Mouse (Mus musculus): Measurements from ENCODE around the gene C130050O18Rik.

C130050O18Rik gene

GRCm38 (mm10) chr5:139427001-139427400 lies 21.9 kb downstream of the C130050O18Rik start:
- no peak for DNase-seq (ENCODE audit: low spot score)

DNA sequence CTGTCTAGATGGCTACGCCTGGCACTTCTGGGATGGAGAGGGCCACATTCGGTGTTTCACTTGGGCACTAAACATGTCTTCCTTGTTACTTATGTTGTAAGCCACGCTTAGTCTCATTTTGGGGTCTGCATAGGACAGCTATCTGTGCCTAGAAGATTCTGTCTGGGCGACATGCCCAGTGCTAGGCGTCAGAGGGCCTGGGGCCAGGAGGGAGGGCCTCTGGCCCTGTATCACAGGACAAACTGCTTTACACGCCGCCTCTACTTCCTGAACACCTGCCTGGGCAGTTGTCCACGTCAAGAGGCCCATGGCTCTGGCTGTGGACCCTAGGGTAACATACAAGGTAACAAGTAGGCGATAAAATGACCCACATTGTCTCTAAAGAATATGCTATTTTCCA lies 22.9 kb downstream of the C130050O18Rik start:
- DNase-seq (ENCODE audit: low spot score) = no peak

DNA sequence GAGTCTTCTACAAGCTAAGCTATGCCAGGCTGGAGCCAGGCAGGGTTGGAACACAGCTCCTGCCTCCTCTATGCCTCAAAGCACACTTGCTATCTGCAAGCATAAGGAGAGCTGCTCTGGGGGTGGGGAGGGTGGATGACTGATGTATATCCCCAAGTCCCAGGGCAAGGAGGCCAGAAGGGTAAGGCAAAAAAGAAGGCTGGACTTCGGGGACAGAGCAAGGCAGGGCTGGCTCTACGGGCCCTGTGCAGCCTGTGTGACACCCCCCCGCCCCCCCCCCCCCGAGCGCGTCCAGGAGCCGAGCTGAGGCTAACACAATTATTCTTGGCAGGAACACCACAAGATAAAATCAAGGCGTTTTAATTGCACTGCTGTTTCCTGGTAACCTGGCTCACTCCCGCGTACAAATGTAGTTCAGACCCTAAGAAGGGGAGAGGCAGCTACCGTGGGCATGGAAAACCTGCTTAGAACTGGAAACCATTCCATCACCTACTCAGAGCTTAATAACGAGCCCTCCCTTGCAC lies 24.8 kb downstream of the C130050O18Rik start:
- DNase-seq (ENCODE audit: low spot score) = no peak

DNA sequence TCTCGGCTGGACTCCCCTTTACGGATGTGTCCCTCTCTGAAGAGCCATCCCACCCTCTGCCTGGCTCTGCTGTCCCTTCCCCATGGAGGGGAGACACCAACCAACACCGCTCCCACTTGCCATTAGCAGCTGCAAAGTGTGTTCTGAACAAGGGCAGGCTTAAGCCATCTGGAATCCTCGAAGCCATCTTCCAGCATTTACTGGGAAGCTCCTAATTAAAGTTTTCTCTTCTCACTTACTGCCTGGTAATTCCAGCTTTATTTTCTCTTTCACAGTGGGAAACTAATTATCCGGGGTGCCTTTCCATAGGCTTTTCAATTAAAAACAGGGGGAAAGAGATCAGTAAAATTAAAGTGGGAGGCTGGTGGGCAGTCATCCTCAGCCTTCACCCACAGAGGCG lies 27.3 kb downstream of the C130050O18Rik start:
- no peak for DNase-seq (ENCODE audit: low spot score)

GRCm38 (mm10) chr5:139432747-139433508 lies 27.8 kb downstream of the C130050O18Rik start:
- no peak for DNase-seq (ENCODE audit: low spot score)

DNA sequence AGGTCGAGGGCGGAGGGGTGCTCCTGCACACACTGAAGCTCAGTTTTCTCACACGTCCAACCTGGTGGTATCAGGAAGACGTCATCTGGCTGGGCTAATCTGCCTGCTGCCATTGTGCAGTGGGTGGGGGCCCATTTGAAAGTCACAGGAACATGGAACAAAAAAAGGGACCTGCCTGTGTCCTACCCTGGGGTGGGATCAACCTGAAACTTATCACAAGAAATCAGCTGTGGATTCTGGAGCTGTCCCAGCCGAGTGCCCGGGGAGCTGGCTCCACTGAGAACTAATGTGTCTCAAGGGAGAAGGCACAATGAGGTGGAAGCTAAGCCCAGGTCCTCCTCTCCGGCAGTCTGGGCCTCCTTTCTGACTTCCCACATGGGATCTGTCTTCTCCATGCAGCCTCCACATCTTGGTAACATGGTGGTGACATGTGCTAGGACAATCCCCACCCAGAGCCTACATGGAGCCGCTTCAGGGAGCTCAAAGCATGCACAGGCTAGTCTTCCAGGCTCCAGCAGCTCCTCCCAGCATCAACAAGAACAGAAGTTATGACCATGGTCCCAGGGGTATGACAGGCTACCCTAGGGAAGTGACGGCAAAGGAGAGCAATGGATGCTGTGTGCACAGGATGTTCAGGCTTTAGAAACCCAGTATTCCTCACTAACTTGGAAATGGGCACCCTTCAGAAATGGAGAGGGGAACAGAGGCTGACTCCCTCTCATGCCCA lies 28.9 kb downstream of the C130050O18Rik start:
- DNase-seq (ENCODE audit: low spot score) = no peak

DNA sequence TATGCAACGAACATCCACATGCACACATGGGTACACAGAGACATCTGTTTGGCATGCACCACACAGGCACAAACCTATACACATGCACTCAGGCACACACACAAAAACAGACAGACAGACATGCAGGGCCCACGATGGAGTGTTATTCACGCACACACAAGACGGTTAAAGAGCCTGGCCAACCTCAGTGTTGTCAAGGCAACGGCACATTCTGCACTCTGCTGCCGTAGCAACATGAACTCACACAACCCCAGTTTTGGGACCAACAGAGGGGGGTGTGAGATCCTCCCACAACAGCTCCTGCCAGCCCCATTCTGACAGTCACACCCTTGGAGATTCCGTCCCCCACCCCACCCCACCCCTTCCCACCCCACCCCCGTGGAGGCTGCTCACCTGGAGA lies 29.9 kb downstream of the C130050O18Rik start:
- DNase-seq (ENCODE audit: low spot score) = no peak

DNA sequence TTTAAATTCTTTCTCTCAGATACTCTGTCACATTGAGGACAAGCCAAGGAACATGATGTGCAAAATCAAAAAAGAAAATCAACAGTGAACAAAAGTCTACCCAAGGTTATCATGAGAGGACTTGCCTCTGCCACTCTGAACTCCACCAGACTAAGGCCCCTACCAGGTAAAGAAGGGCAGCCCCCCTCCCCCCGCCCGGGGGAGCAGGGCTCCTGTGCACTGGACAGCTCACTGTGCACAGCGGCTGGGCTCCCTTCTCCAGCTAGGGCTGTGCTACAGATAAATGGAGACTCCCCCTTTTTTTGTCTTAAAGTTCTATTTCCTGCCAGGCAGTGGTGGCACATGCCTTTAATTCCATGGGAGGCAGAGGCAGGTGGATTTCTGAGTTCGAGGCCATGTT lies 32.7 kb downstream of the C130050O18Rik start:
- no peak for DNase-seq (ENCODE audit: low spot score)

DNA sequence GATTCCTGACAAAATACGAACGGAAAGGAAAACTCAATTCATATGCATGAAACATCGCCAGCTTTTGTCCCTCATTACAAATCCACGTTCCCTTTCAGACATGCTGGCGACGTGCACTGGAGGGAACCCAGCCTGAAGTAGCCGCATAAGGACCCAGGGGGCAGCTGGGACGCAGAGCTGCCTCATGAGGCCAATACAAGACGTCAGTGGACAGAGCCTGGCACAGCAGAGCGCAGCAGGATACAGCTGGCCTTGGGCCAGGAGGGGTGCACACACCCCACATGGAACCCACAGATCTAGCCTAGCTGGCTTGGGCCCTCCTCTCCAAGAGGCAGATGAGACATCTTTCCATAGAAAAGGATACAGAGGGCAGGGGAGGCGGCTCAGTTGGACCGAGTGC lies 33.4 kb downstream of the C130050O18Rik start:
- no peak for DNase-seq (ENCODE audit: low spot score)

- DNase-seq (ENCODE audit: low spot score) = peak; percentile 59
These were observed 35.4 kb downstream of the C130050O18Rik start for GRCm38 (mm10) chr5:139440451-139440850.

DNA sequence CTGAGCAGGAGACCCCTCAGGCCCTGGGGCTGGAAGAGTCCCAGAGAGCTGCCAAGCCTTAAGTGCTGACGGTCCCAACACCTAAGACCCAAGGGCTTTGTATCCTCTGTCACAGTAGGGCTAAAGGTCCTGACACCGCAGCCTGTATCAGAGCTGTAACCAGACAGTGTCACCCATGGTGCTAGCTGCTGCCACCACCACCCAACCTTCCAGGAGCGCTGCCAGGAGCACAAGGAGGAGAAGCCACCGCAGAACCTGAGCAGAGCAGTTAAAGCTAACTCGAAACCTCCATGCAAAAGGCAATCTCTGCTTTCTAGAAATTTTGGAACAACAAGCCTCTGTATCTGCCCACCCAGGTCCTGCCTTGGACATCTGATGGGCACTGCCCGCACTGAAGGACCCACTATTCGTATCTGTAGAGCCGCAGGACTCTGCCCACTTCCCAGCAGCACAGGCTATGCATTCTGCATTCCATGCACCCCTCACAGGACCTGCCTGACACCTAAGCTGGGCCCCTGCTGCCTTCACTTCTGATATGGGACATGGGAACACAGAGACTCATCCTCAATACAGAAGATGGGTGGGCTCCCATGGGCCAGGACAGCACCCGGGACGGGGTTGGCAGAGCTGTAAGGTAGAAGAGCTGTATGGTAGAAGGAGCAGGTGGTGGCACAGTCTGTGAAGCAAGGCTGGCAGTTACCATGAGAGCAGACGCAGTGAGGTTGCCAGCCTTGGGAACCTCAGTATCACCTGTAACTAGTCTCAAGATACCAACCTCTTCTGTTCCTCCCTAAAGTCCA lies 36.0 kb downstream of the C130050O18Rik start:
- DNase-seq (ENCODE audit: low spot score) = no peak

DNA sequence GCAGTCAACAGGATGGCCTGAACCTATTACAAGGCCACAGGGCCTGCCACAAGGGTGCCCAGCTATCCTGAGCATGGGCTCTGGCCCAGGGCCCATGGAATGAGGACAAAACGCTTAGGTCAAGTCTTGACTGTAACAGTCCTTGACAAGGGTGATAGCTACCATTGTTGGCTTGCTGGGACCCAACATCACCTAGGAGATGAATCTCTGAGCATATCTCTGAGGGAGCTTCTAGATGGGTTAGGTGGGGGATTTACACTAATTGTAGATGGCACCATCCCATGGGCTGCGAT lies 36.6 kb downstream of the C130050O18Rik start:
- DNase-seq (ENCODE audit: low spot score) = no peak

DNA sequence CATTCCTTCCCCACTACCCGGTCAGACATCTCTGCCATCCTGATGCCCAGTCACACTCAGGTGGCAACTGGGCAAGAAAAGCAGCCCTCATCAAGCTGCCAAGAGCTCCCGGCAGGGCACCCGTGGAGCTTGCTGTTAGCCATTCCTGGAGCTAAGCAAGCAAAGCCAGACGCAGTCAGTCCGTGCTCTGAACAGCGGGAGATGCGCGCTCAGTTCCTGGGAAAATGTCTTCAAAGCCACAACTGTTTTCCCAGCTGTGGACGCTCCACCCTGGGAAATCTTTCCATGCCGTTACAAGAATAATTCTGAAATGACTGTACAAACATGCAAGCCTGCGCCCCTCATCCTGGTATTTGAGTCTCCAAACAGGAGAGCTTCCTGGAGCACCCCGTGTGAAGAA lies 37.3 kb downstream of the C130050O18Rik start:
- DNase-seq (ENCODE audit: low spot score) = no peak

DNA sequence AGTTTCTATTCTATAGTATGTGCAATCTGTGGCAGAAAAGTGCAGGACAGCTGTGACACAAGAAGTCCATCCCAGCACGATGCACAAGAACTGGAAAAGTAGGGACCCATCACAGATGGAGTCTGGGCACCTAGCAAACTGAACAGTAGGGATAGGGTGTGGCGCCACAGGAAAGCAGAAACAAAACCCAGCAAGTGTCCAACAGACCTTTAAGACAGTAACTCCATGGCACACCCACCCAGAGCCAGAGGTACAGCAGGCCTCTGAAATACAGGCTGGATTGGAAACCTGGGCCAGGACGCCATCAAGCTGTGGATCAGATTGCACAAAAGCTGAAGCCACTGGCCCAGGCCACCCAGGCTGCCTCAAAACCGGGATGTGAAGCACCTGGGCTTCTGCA lies 37.9 kb downstream of the C130050O18Rik start:
- no peak for DNase-seq (ENCODE audit: low spot score)

DNA sequence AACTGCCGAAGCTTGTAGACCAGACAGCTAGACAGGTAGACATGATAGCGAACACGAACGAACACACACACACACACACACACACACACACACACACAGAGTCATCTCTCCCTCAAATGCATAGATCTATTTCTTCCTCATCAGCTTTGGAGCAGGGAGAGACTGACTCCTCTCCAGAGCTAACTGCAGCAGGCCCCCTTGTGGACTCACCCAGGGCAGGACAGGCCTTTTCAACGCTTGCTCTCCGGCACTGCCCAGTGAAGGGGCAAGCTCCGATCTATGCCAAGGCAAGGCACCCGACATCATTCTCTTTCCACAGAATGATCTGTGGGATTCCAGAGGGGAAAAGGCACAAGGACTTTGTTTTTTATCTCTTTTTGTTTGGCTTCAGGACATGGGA lies 40.2 kb downstream of the C130050O18Rik start:
- peak; percentile 29 for DNase-seq (ENCODE audit: low spot score)

GRCm38 (mm10) chr5:139448025-139448424 lies 42.9 kb downstream of the C130050O18Rik start:
- no peak for DNase-seq (ENCODE audit: low spot score)

GRCm38 (mm10) chr5:139449161-139449791 lies 44.2 kb downstream of the C130050O18Rik start:
- DNase-seq (ENCODE audit: low spot score) = peak; percentile 65

- DNase-seq (ENCODE audit: low spot score) = no peak
These were observed 44.8 kb downstream of the C130050O18Rik start for GRCm38 (mm10) chr5:139449926-139450325.

DNA sequence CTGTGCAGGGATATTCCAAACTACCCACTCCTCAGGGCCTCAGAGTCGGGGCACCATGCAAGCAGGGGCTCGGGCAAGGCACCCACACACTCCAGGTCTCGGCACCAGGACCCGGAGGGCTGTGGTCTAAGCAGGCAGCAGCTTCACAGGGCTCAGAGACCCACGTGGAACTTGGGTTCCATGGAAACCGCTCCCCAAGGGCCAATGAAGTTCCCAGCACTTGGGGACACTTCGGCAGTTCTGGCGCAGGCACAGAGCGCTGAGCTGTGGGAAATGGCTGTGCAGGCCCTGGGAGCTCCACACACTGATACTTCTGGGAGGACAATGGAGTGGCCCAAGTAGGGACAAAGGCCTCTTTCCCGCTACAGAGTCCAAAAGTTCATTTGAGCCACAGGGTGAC lies 48.0 kb downstream of the C130050O18Rik start:
- DNase-seq (ENCODE audit: low spot score) = peak; percentile 36

GRCm38 (mm10) chr5:139455166-139455565 lies 50.1 kb downstream of the C130050O18Rik start:
- no peak for DNase-seq (ENCODE audit: low spot score)

GRCm38 (mm10) chr5:139457241-139457640 lies 52.2 kb downstream of the C130050O18Rik start:
- no peak for DNase-seq (ENCODE audit: low spot score)

- DNase-seq (ENCODE audit: low spot score) = no peak
These were observed 54.9 kb downstream of the C130050O18Rik start for GRCm38 (mm10) chr5:139459938-139460337.
